8 mouse cellular contexts compared by ENCODE assay signal in the genomic region with DNA sequence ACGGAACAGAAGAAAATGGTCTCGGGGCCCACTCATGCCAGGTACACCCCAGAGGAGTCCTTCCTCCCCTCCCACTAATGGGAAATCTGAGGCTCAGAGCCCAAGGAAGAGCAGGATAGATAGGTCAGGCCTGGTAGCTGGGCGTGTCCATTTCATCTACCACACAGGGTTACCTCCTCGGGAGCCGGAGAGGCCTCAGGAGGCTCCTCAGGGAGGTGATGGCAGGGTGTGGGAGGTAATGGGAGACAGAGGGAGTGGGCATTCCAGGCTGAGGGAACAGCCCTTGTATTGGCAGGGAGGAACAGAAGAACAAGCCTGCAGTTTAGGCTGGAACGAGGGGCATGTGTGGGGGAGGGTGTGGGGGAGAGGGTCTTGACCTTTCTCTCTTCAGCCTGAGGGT. TPM values are rescaled to one million over a fixed set of nuclear protein-coding genes. Genes with fewer than 3 reads are reported as not detected.
DNase-seq lines count a peak whose midpoint lies in the region; ATAC-seq and TF ChIP-seq lines count a peak whose summit lies in the region.

No protein-coding gene starts in this region.

- peak overlapping the region; percentile 29 for H3K9ac ChIP-seq in liver, adult 2 months (ENCODE audit: low read depth, low read length)
- peak overlapping the region; percentile 84 for H3K9ac ChIP-seq in heart, embryonic 15.5 days
- no peak overlapping the region for H3K9ac ChIP-seq in liver, embryonic 14.5 days (replicated peaks)
- H3K9ac ChIP-seq in stomach, embryonic 14.5 days (replicated peaks; ENCODE audit: low read depth, low read length): peak overlapping the region; percentile 11; the same call in 1 of the 2 replicates

- H3K4me2 ChIP-seq in heart, embryonic 15.5 days: peak overlapping the region; percentile 82
- peak overlapping the region; percentile 56 for H3K4me2 ChIP-seq in liver, embryonic 14.5 days (ENCODE audit: low read depth)
- peak overlapping the region; percentile 81 for H3K4me2 ChIP-seq in stomach, embryonic 14.5 days (replicated peaks; ENCODE audit: low read depth, low read length)

- ATAC-seq in heart, embryonic 15.5 days (replicated peaks; ENCODE audit: insufficient number of reproducible peaks, insufficient read depth, low FRiP score, low read depth): no peak
- no peak for ATAC-seq in liver, embryonic 14.5 days (ENCODE audit: insufficient read depth)
- ATAC-seq in stomach, embryonic 14.5 days (ENCODE audit: insufficient number of reproducible peaks, insufficient read depth, low FRiP score, low read depth): no peak
- no peak for ATAC-seq in erythroblast, adult 5-6 weeks (replicated peaks; ENCODE audit: low FRiP score, poor library complexity, severe bottlenecking)

- H3K27ac ChIP-seq in liver, adult 2 months (replicated peaks; ENCODE audit: insufficient read depth, low read depth, low read length): peak overlapping the region; percentile 60
- peak overlapping the region; percentile 98 for H3K27ac ChIP-seq in heart, embryonic 15.5 days
- no peak overlapping the region for H3K27ac ChIP-seq in liver, embryonic 14.5 days
- H3K27ac ChIP-seq in stomach, embryonic 14.5 days (ENCODE audit: low read length): peak overlapping the region; percentile 100

- no peaks in the 10 kb centered on the region for H3K36me3 ChIP-seq in liver, adult 2 months (ENCODE audit: control insufficient read depth, insufficient read depth, low read length)
- peaks cover 4% of the 10 kb centered on the region; the same call in 1 of the 2 replicates for H3K36me3 ChIP-seq in heart, embryonic 15.5 days
- no peaks in the 10 kb centered on the region for H3K36me3 ChIP-seq in liver, embryonic 14.5 days (replicated peaks; ENCODE audit: control insufficient read depth, insufficient read depth, low read depth)
- H3K36me3 ChIP-seq in stomach, embryonic 14.5 days (ENCODE audit: control insufficient read depth, insufficient read depth, low read length): peaks cover 14% of the 10 kb centered on the region

- H3K79me2 ChIP-seq in liver, adult 2 months (ENCODE audit: control insufficient read depth, insufficient read depth, low read length): peaks cover 12% of the 10 kb centered on the region

- 26% methylated on average over 6 of the region's 6 CpGs for WGBS in liver, adult 2 months
- 31% methylated on average over 6 of the region's 6 CpGs for WGBS in heart, embryonic 15.5 days
- 58% methylated on average over 6 of the region's 6 CpGs for WGBS in liver, embryonic 14.5 days (ENCODE audit: insufficient replicate concordance)
- 15% methylated on average over 6 of the region's 6 CpGs for WGBS in stomach, embryonic 14.5 days

- no peak for TF ChIP-seq EP300 in liver, embryonic 14.5 days (IDR thresholded peaks at IDR 0.05; ENCODE audit: low read depth)

- H3K9me3 ChIP-seq in heart, embryonic 15.5 days (replicated peaks): no peaks in the 10 kb centered on the region
- H3K9me3 ChIP-seq in liver, embryonic 14.5 days (ENCODE audit: control insufficient read depth, low read length): no peaks in the 10 kb centered on the region
- no peaks in the 10 kb centered on the region for H3K9me3 ChIP-seq in stomach, embryonic 14.5 days (ENCODE audit: control insufficient read depth, low read depth, low read length)

- DNase-seq in liver, adult 2 months (ENCODE audit: extremely low read depth, low read depth, low spot score): no peak
- no peak for DNase-seq in liver
- DNase-seq in liver, embryonic 14.5 days (ENCODE audit: low read depth in 3 of 3, low spot score in 3 of 3): no peak
- no peak for DNase-seq in left cerebral cortex, postnatal 10 days (ENCODE audit: extremely low spot score in 1 of 2, low spot score in 2 of 2)
- DNase-seq in urinary bladder, postnatal 10 days (ENCODE audit: low spot score): no peak

- TF ChIP-seq POLR2A in liver, adult 2 months (IDR thresholded peaks at IDR 0.05; ENCODE audit: extremely low read depth, insufficient read depth, low read length): no peak

- intact Hi-C loops in left cerebral cortex, postnatal 10 days (cut with DNase I): loop anchor here (10.0 kb wide), 1 partner anchor 738 kb away; a partner anchor contains a TSS

- H3K4me1 ChIP-seq in liver, adult 2 months (ENCODE audit: control insufficient read depth, insufficient read depth, low read length): peaks cover 26% of the 10 kb centered on the region
- peaks cover 63% of the 10 kb centered on the region for H3K4me1 ChIP-seq in heart, embryonic 15.5 days (replicated peaks)
- H3K4me1 ChIP-seq in liver, embryonic 14.5 days (replicated peaks; ENCODE audit: control insufficient read depth in 2 of 2, insufficient read depth in 2 of 2, low read length in 1 of 2): peaks cover 0 to 14% of the 10 kb centered on the region in 2 experiments; a peak in 2 of 4 replicates
- H3K4me1 ChIP-seq in stomach, embryonic 14.5 days (ENCODE audit: control insufficient read depth, insufficient read depth, low read length): peaks cover 40% of the 10 kb centered on the region

- no peak for TF ChIP-seq CTCF in liver, adult 2 months (IDR thresholded peaks at IDR 0.05; ENCODE audit: low read depth, low read length)
- no peak for TF ChIP-seq CTCF in liver, embryonic 14.5 days (IDR thresholded peaks at IDR 0.05; ENCODE audit: low read depth)

- no peaks in the 10 kb centered on the region for H3K27me3 ChIP-seq in liver, adult 2 months (ENCODE audit: control insufficient read depth, insufficient read depth, low read length)
- no peaks in the 10 kb centered on the region for H3K27me3 ChIP-seq in heart, embryonic 15.5 days
- H3K27me3 ChIP-seq in liver, embryonic 14.5 days (ENCODE audit: control insufficient read depth, insufficient read depth, low read length): peaks cover 30% of the 10 kb centered on the region
- H3K27me3 ChIP-seq in stomach, embryonic 14.5 days (ENCODE audit: control insufficient read depth, insufficient read depth, low read length): no peaks in the 10 kb centered on the region

- 0 out of 2 replicates have a peak overlapping the region, but pooled peaks have one; percentile 3 for H3K4me3 ChIP-seq in liver, adult 2 months (ENCODE audit: insufficient read depth, low read depth, low read length)
- H3K4me3 ChIP-seq in heart, embryonic 15.5 days: peak overlapping the region; percentile 76
- H3K4me3 ChIP-seq in liver, embryonic 14.5 days (ENCODE audit: insufficient read depth in 1 of 2, low read depth in 2 of 2, low read length in 2 of 2): peak overlapping the region; percentile 21 to 59; a peak in 3 of 4 replicates
- peak overlapping the region; percentile 79 for H3K4me3 ChIP-seq in stomach, embryonic 14.5 days (ENCODE audit: low read depth, low read length)

RNA-seq across cellular contexts. Expression of a gene that starts 1.7 kb away (rescaled TPM):
- total RNA-seq in liver, adult 2 months (2014; rRNA removed): 10.9 and 17.9 TPM in 2 replicates
- polyA plus RNA-seq in liver, adult 2 months (2012; rRNA removed): 15.4 and 26.5 TPM in 2 replicates
- polyA plus RNA-seq in heart, embryonic 15.5 days (2015; fragmentation: Nextera tagmentation; extraction: Ambion mirVana): 6.3 and 10.3 TPM in 2 replicates
- polyA plus RNA-seq in liver, embryonic 14.5 days (2012; rRNA removed): 4.3 and 4.7 TPM in 2 replicates
- polyA plus RNA-seq in liver, embryonic 14.5 days (2014; fragmentation: Nextera tagmentation; extraction: Ambion mirVana): 2.8 and 2.9 TPM in 2 replicates
- polyA plus RNA-seq in stomach, embryonic 14.5 days (2014; fragmentation: Nextera tagmentation; extraction: Ambion mirVana): 15.8 and 17.5 TPM in 2 replicates
- total RNA-seq in left cerebral cortex, postnatal 10 days (2021): 10 to 100 TPM; 56.9 to 65.2 TPM
- total RNA-seq in erythroblast, adult 5-6 weeks (2015; ENCODE audit: low replicate concordance): not detected in 2 replicates
- total RNA-seq in erythroblast, adult 5-6 weeks (2017; ENCODE audit: low replicate concordance): not detected in 2 replicates

RNA-seq across cellular contexts. Expression of a gene that starts 14.5 kb away (rescaled TPM):
- total RNA-seq in liver, adult 2 months (2014; rRNA removed): 53.4 and 54.7 TPM in 2 replicates
- polyA plus RNA-seq in liver, adult 2 months (2012; rRNA removed): 23.3 and 24.4 TPM in 2 replicates
- polyA plus RNA-seq in heart, embryonic 15.5 days (2015; fragmentation: Nextera tagmentation; extraction: Ambion mirVana): 417 and 539 TPM in 2 replicates
- 37.4 and 92.4 TPM in 2 replicates for polyA plus RNA-seq in liver, embryonic 14.5 days (2012; rRNA removed)
- polyA plus RNA-seq in liver, embryonic 14.5 days (2014; fragmentation: Nextera tagmentation; extraction: Ambion mirVana): 470 and 504 TPM in 2 replicates
- polyA plus RNA-seq in stomach, embryonic 14.5 days (2014; fragmentation: Nextera tagmentation; extraction: Ambion mirVana): 633 and 676 TPM in 2 replicates
- total RNA-seq in left cerebral cortex, postnatal 10 days (2021): 100 to 1,000 TPM; 384 to 385 TPM
- total RNA-seq in erythroblast, adult 5-6 weeks (2015; ENCODE audit: low replicate concordance): 104 and 108 TPM in 2 replicates
- total RNA-seq in erythroblast, adult 5-6 weeks (2017; ENCODE audit: low replicate concordance): 44.6 and 57.0 TPM in 2 replicates

RNA-seq across cellular contexts. Expression of a gene that starts 14.6 kb away (rescaled TPM):
- total RNA-seq in liver, adult 2 months (2014; rRNA removed): 7.5 and 8.6 TPM in 2 replicates
- polyA plus RNA-seq in liver, adult 2 months (2012; rRNA removed): 7.2 and 8.2 TPM in 2 replicates
- 14.2 and 14.3 TPM in 2 replicates for polyA plus RNA-seq in heart, embryonic 15.5 days (2015; fragmentation: Nextera tagmentation; extraction: Ambion mirVana)
- polyA plus RNA-seq in liver, embryonic 14.5 days (2012; rRNA removed): 5.4 and 7.1 TPM in 2 replicates
- polyA plus RNA-seq in liver, embryonic 14.5 days (2014; fragmentation: Nextera tagmentation; extraction: Ambion mirVana): 12.1 and 14.9 TPM in 2 replicates
- 12.9 and 13.1 TPM in 2 replicates for polyA plus RNA-seq in stomach, embryonic 14.5 days (2014; fragmentation: Nextera tagmentation; extraction: Ambion mirVana)
- total RNA-seq in left cerebral cortex, postnatal 10 days (2021): 1 to 10 TPM; 6.4 TPM
- total RNA-seq in erythroblast, adult 5-6 weeks (2015; ENCODE audit: low replicate concordance): 2.5 TPM in 1 of 2 replicates, not detected in the other
- 3.7 and 4.3 TPM in 2 replicates for total RNA-seq in erythroblast, adult 5-6 weeks (2017; ENCODE audit: low replicate concordance)

RNA-seq across cellular contexts. Expression of a gene that starts 22.9 kb away (rescaled TPM):
- 5.1 and 5.4 TPM in 2 replicates for total RNA-seq in liver, adult 2 months (2014; rRNA removed)
- polyA plus RNA-seq in liver, adult 2 months (2012; rRNA removed): 9.2 and 10.3 TPM in 2 replicates
- polyA plus RNA-seq in heart, embryonic 15.5 days (2015; fragmentation: Nextera tagmentation; extraction: Ambion mirVana): 15.9 and 18.2 TPM in 2 replicates
- polyA plus RNA-seq in liver, embryonic 14.5 days (2012; rRNA removed): 5.3 and 6.5 TPM in 2 replicates
- 9.0 TPM in 2 replicates for polyA plus RNA-seq in liver, embryonic 14.5 days (2014; fragmentation: Nextera tagmentation; extraction: Ambion mirVana)
- polyA plus RNA-seq in stomach, embryonic 14.5 days (2014; fragmentation: Nextera tagmentation; extraction: Ambion mirVana): 27.2 and 29.3 TPM in 2 replicates
- total RNA-seq in left cerebral cortex, postnatal 10 days (2021): 10 to 100 TPM; 24.4 to 29.0 TPM
- 4.2 TPM in 1 of 2 replicates, not detected in the other for total RNA-seq in erythroblast, adult 5-6 weeks (2015; ENCODE audit: low replicate concordance)
- total RNA-seq in erythroblast, adult 5-6 weeks (2017; ENCODE audit: low replicate concordance): 4.8 and 10.6 TPM in 2 replicates

RNA-seq across cellular contexts. Expression of a gene that starts 37.3 kb away (rescaled TPM):
- total RNA-seq in liver, adult 2 months (2014; rRNA removed): 7.7 and 8.4 TPM in 2 replicates
- 30.7 and 41.1 TPM in 2 replicates for polyA plus RNA-seq in liver, adult 2 months (2012; rRNA removed)
- 9.2 and 13.6 TPM in 2 replicates for polyA plus RNA-seq in heart, embryonic 15.5 days (2015; fragmentation: Nextera tagmentation; extraction: Ambion mirVana)
- polyA plus RNA-seq in liver, embryonic 14.5 days (2012; rRNA removed): 12.0 and 14.1 TPM in 2 replicates
- 5.0 and 6.1 TPM in 2 replicates for polyA plus RNA-seq in liver, embryonic 14.5 days (2014; fragmentation: Nextera tagmentation; extraction: Ambion mirVana)
- 11.6 and 12.2 TPM in 2 replicates for polyA plus RNA-seq in stomach, embryonic 14.5 days (2014; fragmentation: Nextera tagmentation; extraction: Ambion mirVana)
- 10 to 100 TPM; 11.4 to 12.1 TPM for total RNA-seq in left cerebral cortex, postnatal 10 days (2021)
- total RNA-seq in erythroblast, adult 5-6 weeks (2015; ENCODE audit: low replicate concordance): 7.3 and 19.6 TPM in 2 replicates
- total RNA-seq in erythroblast, adult 5-6 weeks (2017; ENCODE audit: low replicate concordance): 1.7 and 4.2 TPM in 2 replicates

Comparison
In these comparisons a context has a peak if more than half of its experiments do, and no peak if none do; other contexts are left out.
1. H3K4me3 ChIP-seq: peak in every context shown above with its lines; median percentile 79 in stomach, embryonic 14.5 days; 76 in heart, embryonic 15.5 days; 40 in liver, embryonic 14.5 days; 3 in liver, adult 2 months.